Mouse (Mus musculus): ENCODE measurements at regions not wholly inside any gene's neighbourhood (a gene's known extent, or its start where the extent isn't known, plus 50 kb on each side); places are given as distances from the start of the nearest gene placed in this dataset.
"Not testable (repeated sequence)": the region's sequence is repeated elsewhere in the genome, so short reads cannot be mapped to it uniquely, and the experiment has no call there.

GRCm38 (mm10) chr16:29911164-29911571 is 153.0 kb upstream of the Hes1 start:
- Histone ChIP-seq H3K4me1 (ENCODE audit: control insufficient read depth, insufficient read depth, low read length) (no peaks in the 10 kb centered on the region), H3K27me3 (ENCODE audit: control insufficient read depth, insufficient read depth, low read length) (no peaks in the 10 kb centered on the region; the same call in 1 of the 2 replicates), H3K9ac (ENCODE audit: low read depth, low read length) (no peak overlapping the region), H3K4me3 (ENCODE audit: low read depth, low read length) (no peak overlapping the region), H3K27ac (ENCODE audit: low read depth, low read length) (no peak overlapping the region), H3K9me3 (replicated peaks; ENCODE audit: control insufficient read depth, low read length) (no peaks in the 10 kb centered on the region; the same call in 1 of the 2 replicates), H3K4me2 (no peak overlapping the region), H3K36me3 (ENCODE audit: control insufficient read depth, insufficient read depth, low read length) (0 out of 2 replicates have a peak, but pooled peaks cover 2% of the 10 kb centered on the region)
- ATAC-seq (replicated peaks; ENCODE audit: insufficient number of reproducible peaks, low FRiP score, low TSS enrichment), result no peak
- WGBS (ENCODE audit: insufficient replicate concordance), result 68% methylated on average over 7 of the region's 7 CpGs

GRCm38 (mm10) chr16:29913357-29914010 is 150.7 kb upstream of the Hes1 start:
- no peak overlapping the region for H3K27ac ChIP-seq (ENCODE audit: low read depth, low read length)
- H3K9ac ChIP-seq (ENCODE audit: low read depth, low read length), result no peak overlapping the region
- H3K27me3 ChIP-seq (ENCODE audit: control insufficient read depth, insufficient read depth, low read length), result no peaks in the 10 kb centered on the region; the same call in 1 of the 2 replicates
- H3K36me3 ChIP-seq (ENCODE audit: control insufficient read depth, insufficient read depth, low read length), result 0 out of 2 replicates have a peak, but pooled peaks cover 2% of the 10 kb centered on the region
- H3K4me1 ChIP-seq (ENCODE audit: control insufficient read depth, insufficient read depth, low read length), result no peaks in the 10 kb centered on the region
- H3K9me3 ChIP-seq (replicated peaks; ENCODE audit: control insufficient read depth, low read length), result no peaks in the 10 kb centered on the region; the same call in 1 of the 2 replicates
- H3K4me2 ChIP-seq, result no peak overlapping the region
- H3K4me3 ChIP-seq (ENCODE audit: low read depth, low read length), result no peak overlapping the region
- WGBS (ENCODE audit: insufficient replicate concordance), result 64% methylated on average over 8 of the region's 8 CpGs
- ATAC-seq (replicated peaks; ENCODE audit: insufficient number of reproducible peaks, low FRiP score, low TSS enrichment), result no peak

- ATAC-seq (replicated peaks; ENCODE audit: insufficient number of reproducible peaks, low FRiP score, low TSS enrichment), result no peak
- Histone ChIP-seq H3K9me3 (replicated peaks; ENCODE audit: control insufficient read depth, low read length) (no peaks in the 10 kb centered on the region; the same call in 1 of the 2 replicates), H3K27me3 (ENCODE audit: control insufficient read depth, insufficient read depth, low read length) (no peaks in the 10 kb centered on the region; the same call in 1 of the 2 replicates), H3K27ac (ENCODE audit: low read depth, low read length) (no peak overlapping the region), H3K9ac (ENCODE audit: low read depth, low read length) (no peak overlapping the region), H3K4me3 (ENCODE audit: low read depth, low read length) (no peak overlapping the region), H3K36me3 (ENCODE audit: control insufficient read depth, insufficient read depth, low read length) (0 out of 2 replicates have a peak, but pooled peaks cover 2% of the 10 kb centered on the region), H3K4me1 (ENCODE audit: control insufficient read depth, insufficient read depth, low read length) (no peaks in the 10 kb centered on the region), H3K4me2 (no peak overlapping the region)
- 62% methylated on average over 11 of the region's 11 CpGs for WGBS (ENCODE audit: insufficient replicate concordance)
Observed at GRCm38 (mm10) chr16:29915346-29915745, 148.8 kb upstream of the Hes1 start.

GRCm38 (mm10) chr16:29917989-29918388 is 146.2 kb upstream of the Hes1 start:
- H3K4me2 ChIP-seq, result no peak overlapping the region
- H3K9ac ChIP-seq (ENCODE audit: low read depth, low read length), result no peak overlapping the region
- no peaks in the 10 kb centered on the region for H3K27me3 ChIP-seq (ENCODE audit: control insufficient read depth, insufficient read depth, low read length)
- no peaks in the 10 kb centered on the region for H3K9me3 ChIP-seq (replicated peaks; ENCODE audit: control insufficient read depth, low read length)
- 63% methylated on average over 3 of the region's 3 CpGs for WGBS (ENCODE audit: insufficient replicate concordance)
- H3K4me1 ChIP-seq (ENCODE audit: control insufficient read depth, insufficient read depth, low read length), result no peaks in the 10 kb centered on the region
- no peak overlapping the region for H3K4me3 ChIP-seq (ENCODE audit: low read depth, low read length)
- H3K27ac ChIP-seq (ENCODE audit: low read depth, low read length), result no peak overlapping the region
- H3K36me3 ChIP-seq (ENCODE audit: control insufficient read depth, insufficient read depth, low read length), result no peaks in the 10 kb centered on the region
- ATAC-seq (replicated peaks; ENCODE audit: insufficient number of reproducible peaks, low FRiP score, low TSS enrichment), result no peak

- Histone ChIP-seq H3K9me3 (replicated peaks; ENCODE audit: control insufficient read depth, low read length) (no peaks in the 10 kb centered on the region), H3K9ac (ENCODE audit: low read depth, low read length) (no peak overlapping the region), H3K27me3 (ENCODE audit: control insufficient read depth, insufficient read depth, low read length) (no peaks in the 10 kb centered on the region), H3K4me1 (ENCODE audit: control insufficient read depth, insufficient read depth, low read length) (no peaks in the 10 kb centered on the region), H3K4me3 (ENCODE audit: low read depth, low read length) (no peak overlapping the region), H3K36me3 (ENCODE audit: control insufficient read depth, insufficient read depth, low read length) (no peaks in the 10 kb centered on the region), H3K27ac (ENCODE audit: low read depth, low read length) (no peak overlapping the region), H3K4me2 (no peak overlapping the region)
- ATAC-seq (replicated peaks; ENCODE audit: insufficient number of reproducible peaks, low FRiP score, low TSS enrichment), result no peak
- 77% methylated on average over 6 of the region's 6 CpGs for WGBS (ENCODE audit: insufficient replicate concordance)
Observed at GRCm38 (mm10) chr16:29918396-29918795, 145.8 kb upstream of the Hes1 start.

- H3K27me3 ChIP-seq (ENCODE audit: control insufficient read depth, insufficient read depth, low read length), result no peaks in the 10 kb centered on the region
- H3K9me3 ChIP-seq (replicated peaks; ENCODE audit: control insufficient read depth, low read length), result no peaks in the 10 kb centered on the region
- 63% methylated on average over 5 of the region's 5 CpGs for WGBS (ENCODE audit: insufficient replicate concordance)
- H3K9ac ChIP-seq (ENCODE audit: low read depth, low read length), result no peak overlapping the region
- H3K4me3 ChIP-seq (ENCODE audit: low read depth, low read length), result no peak overlapping the region
- no peak overlapping the region for H3K27ac ChIP-seq (ENCODE audit: low read depth, low read length)
- no peak for ATAC-seq (replicated peaks; ENCODE audit: insufficient number of reproducible peaks, low FRiP score, low TSS enrichment)
- H3K4me1 ChIP-seq (ENCODE audit: control insufficient read depth, insufficient read depth, low read length), result no peaks in the 10 kb centered on the region
- no peak overlapping the region for H3K4me2 ChIP-seq
- no peaks in the 10 kb centered on the region for H3K36me3 ChIP-seq (ENCODE audit: control insufficient read depth, insufficient read depth, low read length)
Observed at GRCm38 (mm10) chr16:29920940-29921339, 143.2 kb upstream of the Hes1 start.

- Histone ChIP-seq H3K9me3 (replicated peaks; ENCODE audit: control insufficient read depth, low read length) (no peaks in the 10 kb centered on the region), H3K4me2 (no peak overlapping the region), H3K27ac (ENCODE audit: low read depth, low read length) (no peak overlapping the region), H3K36me3 (ENCODE audit: control insufficient read depth, insufficient read depth, low read length) (no peaks in the 10 kb centered on the region), H3K27me3 (ENCODE audit: control insufficient read depth, insufficient read depth, low read length) (no peaks in the 10 kb centered on the region), H3K9ac (ENCODE audit: low read depth, low read length) (no peak overlapping the region), H3K4me1 (ENCODE audit: control insufficient read depth, insufficient read depth, low read length) (no peaks in the 10 kb centered on the region), H3K4me3 (ENCODE audit: low read depth, low read length) (no peak overlapping the region)
- ATAC-seq (replicated peaks; ENCODE audit: insufficient number of reproducible peaks, low FRiP score, low TSS enrichment), result no peak
- WGBS (ENCODE audit: insufficient replicate concordance), result 42% methylated on average over 3 of the region's 3 CpGs
Observed at GRCm38 (mm10) chr16:29921385-29921784, 142.8 kb upstream of the Hes1 start.

- H3K4me1 ChIP-seq (ENCODE audit: control insufficient read depth, insufficient read depth, low read length); H3K27me3 ChIP-seq (ENCODE audit: control insufficient read depth, insufficient read depth, low read length); H3K4me2 ChIP-seq; H3K9me3 ChIP-seq (replicated peaks; ENCODE audit: control insufficient read depth, low read length); H3K4me3 ChIP-seq (ENCODE audit: low read depth, low read length); H3K36me3 ChIP-seq (ENCODE audit: control insufficient read depth, insufficient read depth, low read length); ATAC-seq (replicated peaks; ENCODE audit: insufficient number of reproducible peaks, low FRiP score, low TSS enrichment); H3K9ac ChIP-seq (ENCODE audit: low read depth, low read length); H3K27ac ChIP-seq (ENCODE audit: low read depth, low read length): not testable (repeated sequence)
- 87% methylated on average over 11 of the region's 11 CpGs for WGBS (ENCODE audit: insufficient replicate concordance)
Observed at GRCm38 (mm10) chr16:29927276-29927675, 136.9 kb upstream of the Hes1 start.

GRCm38 (mm10) chr16:29928291-29928690 is 135.9 kb upstream of the Hes1 start:
- H3K4me2 ChIP-seq, result no peak overlapping the region
- H3K27ac ChIP-seq (ENCODE audit: low read depth, low read length), result no peak overlapping the region
- H3K4me3 ChIP-seq (ENCODE audit: low read depth, low read length), result no peak overlapping the region
- H3K9me3 ChIP-seq (replicated peaks; ENCODE audit: control insufficient read depth, low read length), result no peaks in the 10 kb centered on the region
- H3K4me1 ChIP-seq (ENCODE audit: control insufficient read depth, insufficient read depth, low read length), result 0 out of 2 replicates have a peak, but pooled peaks cover 3% of the 10 kb centered on the region
- no peaks in the 10 kb centered on the region for H3K36me3 ChIP-seq (ENCODE audit: control insufficient read depth, insufficient read depth, low read length)
- no peak overlapping the region for H3K9ac ChIP-seq (ENCODE audit: low read depth, low read length)
- no peak for ATAC-seq (replicated peaks; ENCODE audit: insufficient number of reproducible peaks, low FRiP score, low TSS enrichment)
- no peaks in the 10 kb centered on the region for H3K27me3 ChIP-seq (ENCODE audit: control insufficient read depth, insufficient read depth, low read length)
- 90% methylated on average over 4 of the region's 4 CpGs for whole genome bisulfite sequencing (ENCODE audit: insufficient replicate concordance)
